Mouse (Mus musculus) cerebellum, postnatal 25 days (tissue): ENCODE data around the gene Dlk1.
"Not testable (repeated sequence)": the region's sequence is repeated elsewhere in the genome, so short reads cannot be mapped to it uniquely, and the experiment has no call there.

ENCODE experiments used
- DNase-seq, 2 experiments: peaks; one replicate each; pipeline ENCODE4 v3.0.0; 2021; ENCODE audit warnings: mixed read lengths in 2 of 2

Dlk1 gene

GRCm38 (mm10) chr12:109441366-109441765, 11.3 kb upstream of the Dlk1 start:
- no peak for DNase-seq

DNA sequence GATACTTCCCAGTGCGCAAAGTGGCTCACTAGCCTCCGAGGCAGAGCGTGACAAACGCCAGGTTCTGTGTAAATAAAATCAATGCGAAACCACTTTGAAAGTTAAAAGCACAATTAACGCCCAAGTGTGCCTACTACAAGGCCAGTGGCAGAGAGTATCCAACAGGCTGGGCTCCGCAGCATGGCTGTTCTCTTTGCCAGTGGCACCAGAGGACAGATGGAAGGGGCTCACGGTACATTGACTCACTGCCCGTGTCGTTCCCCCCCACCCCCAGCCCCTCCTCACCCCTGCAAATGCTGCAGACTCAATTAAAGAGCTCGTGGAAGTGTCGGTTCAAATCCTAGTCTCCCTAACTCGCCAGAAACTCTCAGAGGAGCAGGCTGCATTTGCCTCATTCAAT, 10.5 kb upstream of the Dlk1 start:
- no peak for DNase-seq

DNA sequence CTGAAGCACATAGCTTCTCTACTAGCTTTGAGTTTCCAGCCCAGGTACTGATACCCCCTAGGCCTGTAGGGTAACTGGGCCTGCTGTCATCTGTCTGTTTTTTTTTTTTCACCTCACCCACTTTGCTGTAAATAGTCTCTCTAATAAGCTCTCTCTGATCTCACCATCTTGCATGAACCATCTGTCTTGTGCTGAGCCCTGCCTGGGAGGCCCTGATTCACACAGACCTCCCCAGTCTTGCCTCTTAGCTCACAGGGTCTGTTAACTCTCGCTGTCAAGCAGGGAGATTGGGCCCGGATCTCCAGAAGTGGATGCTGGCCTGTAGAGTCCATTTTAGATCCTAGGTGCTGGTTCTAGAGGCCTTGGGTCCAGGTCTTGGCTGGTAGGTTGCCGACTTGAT, 9.3 kb upstream of the Dlk1 start:
- no peak for DNase-seq

DNA sequence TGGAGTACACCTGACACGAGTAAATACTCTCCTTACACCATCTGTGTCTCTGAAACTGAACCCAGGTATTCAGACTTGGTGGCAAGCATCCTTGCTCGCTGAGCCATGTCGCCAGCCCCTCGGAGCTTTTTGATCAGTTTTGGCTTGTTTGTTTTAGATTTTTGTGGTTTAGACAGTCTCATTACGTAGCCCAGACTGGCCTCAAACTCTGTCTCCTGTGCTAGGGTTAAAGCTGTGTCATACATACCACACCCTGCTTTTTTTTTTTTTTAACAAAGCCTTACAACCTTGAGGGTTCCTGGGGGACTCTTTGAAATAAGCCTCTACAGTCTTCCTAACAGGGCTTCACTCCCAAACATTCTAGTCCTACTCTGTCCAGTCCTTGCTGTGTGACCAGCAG, 7.6 kb upstream of the Dlk1 start:
- DNase-seq, result no peak

- DNase-seq, result peak in 1 of 2 experiments; percentile 35
Observed at GRCm38 (mm10) chr12:109445499-109446235, 7.0 kb upstream of the Dlk1 start.

DNA sequence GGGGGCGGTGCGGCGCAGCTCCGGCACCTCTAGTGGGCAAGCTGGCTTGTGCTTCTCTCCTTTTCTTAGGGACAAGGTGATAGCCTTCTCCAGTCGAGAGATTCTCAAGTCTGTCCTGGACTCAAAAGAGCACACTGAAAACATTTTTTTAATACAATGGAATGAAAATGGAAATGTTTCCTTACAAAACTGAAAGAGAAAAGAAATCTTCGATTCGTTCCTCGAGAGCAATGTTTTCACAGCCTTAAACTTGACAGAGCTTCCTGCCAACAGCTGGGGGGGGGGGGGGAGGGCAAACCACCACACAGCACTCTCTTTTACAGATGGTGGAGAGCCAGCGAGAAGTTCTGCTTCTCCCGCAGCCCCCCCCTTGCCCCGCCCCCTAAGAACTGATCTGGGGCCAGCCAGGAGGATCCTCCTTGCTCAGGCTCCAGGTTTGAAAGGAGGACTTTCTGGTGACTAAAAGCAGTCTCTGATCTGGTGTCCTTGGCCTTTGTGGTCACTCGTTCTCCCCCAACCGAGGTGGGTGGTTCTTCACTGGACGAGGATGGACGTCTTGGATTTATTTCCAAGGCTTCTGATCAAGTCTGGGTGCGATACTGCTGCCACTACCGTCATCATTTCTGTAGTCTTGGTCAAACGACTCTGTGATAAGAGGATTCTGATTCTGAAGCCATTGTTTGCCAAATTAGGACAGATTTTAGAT, 6.2 kb upstream of the Dlk1 start:
- no peak for DNase-seq

DNA sequence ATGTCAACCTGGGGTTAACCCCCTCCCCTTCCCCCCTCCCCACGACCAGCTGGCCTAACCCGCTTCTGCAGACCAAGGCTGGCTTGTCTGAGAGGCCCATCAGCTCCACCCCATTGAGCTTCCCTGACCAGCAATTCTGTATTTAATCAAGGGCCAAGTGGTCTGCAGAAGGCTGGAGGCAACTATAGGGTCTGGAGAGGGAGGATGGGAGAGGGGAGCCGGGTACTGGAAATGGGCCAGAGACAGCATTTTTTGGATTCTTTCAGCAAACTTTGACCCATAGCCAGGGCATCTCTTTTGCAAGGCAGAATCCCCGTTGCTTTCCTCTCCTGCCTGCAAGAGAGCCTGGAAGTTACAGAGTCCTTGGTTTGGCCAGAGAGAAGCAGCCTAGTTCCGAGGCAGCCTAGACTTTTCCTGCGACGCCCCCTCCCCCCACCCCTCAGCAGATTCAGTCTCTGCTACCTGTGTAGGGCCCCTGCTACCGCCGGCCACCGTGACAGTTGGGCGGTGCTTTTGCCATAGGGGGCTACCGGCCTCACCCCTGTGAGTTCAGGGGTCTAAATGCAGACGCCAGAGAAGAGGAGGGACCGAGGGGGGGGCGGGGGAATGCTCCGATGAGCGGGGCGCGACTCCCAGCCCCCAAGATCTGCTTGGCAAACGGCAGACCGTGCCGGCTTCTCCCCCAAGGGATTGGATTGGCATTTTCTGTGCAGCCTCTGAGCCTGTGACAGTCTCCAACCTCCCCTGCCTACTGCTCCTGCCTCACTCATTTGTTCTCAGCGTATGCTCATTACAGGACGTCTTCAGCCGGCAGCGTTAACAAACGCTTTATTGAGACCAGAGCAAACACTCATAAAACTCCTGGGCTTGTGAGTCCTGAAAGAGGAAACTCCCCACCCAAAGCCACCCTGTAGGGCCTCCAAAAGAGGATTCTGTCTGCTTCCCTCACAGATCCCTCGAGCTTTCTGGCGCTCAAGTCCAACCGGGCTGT, 2.9 kb upstream of the Dlk1 start:
- DNase-seq, result no peak

DNA sequence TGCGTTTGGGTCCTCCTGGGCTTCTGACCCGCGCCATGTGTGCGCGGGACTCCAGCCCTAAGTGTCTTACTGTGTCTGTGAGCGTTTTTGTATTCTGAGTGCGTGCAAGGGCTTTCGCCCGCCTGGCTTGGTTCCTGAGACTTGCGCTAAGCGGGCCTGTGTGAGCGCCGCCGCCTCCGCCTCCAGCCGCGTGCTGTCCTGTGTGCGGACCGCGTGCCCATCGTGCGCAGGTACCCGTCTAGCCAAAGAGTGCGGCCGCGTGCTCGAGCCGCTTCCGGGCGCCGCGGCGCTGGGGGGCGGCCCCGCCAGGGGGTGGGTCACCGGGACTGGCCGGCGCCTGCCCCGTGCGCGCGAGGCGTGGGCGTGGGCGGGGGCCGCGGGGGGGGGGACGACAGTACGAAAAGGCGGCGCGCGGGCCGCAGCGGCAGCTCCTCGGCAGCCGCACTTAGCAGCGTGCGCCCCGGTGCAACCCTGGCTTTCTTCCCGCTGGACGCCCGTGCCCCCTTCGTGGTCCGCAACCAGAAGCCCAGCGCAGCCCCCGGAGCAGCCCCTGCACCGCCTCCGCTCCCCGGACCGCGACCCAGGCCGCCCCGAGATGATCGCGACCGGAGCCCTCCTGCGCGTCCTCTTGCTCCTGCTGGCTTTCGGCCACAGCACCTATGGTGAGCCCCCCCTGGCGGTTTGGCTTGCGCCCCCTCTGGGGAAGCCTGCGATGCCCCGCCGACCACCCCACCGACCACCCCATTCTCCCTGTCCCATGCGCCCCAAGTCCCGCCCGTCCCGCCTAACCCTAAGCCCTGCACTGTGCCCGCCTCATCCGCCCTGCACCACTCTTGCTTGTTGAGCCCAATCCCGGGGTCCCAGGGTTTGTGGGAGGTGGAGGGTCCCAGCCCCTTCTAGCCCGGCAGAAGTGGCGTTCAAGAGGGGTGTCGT, 708 bp downstream of the Dlk1 start:
- no peak for DNase-seq

DNA sequence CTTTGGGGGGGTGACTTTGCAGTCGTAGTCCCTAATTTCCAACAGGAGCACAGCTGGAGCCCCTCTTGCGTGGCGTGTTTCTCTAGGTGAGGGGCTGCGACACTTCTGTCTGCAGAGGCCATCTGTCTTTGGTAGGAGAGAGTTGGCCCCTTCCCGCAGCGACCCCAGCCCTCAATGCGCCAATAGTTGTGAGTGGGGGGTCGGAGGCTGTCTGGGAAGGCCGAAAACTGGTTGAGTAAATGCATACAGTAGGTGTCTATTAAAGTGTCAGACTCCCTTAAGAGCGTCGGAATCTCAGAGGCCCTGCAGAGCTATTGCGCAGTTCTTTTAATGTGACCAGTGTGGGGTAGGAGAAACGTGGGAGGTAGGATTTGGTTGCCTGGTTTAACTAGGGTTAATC, 1.5 kb downstream of the Dlk1 start:
- no peak for DNase-seq

DNA sequence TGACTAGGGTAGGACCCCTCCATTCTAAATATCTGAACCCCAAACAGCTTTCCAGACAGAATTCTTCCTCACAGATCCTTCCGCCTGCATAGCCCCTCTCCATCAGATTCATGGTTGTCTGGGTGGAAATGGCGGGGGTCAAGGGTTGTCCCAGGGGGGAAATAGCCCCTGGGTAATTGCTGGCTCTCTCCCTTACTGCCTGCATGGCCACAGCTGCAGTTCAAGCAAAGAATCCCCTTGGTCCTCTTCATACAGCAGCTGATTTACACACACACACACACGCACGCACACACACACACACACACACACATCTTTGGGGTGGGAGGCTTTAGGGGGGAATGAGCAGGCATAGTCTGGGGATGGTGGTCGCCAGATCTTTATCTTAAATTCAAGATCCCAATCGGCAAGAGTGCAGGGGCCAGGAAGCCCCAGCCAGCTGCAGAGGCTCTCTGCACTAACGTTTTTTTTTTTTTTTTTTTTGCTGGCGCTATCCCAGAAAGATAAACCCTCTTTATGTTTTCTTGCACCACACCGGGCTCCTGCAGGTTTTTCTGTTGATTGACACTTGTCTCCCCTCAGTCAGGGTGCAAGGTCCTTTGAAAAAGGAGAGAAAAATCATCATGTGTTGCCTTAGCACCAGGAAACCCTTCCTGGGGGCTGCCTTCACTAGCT, 4.0 kb downstream of the Dlk1 start:
- no peak for DNase-seq

GRCm38 (mm10) chr12:109457836-109458235, 5.2 kb downstream of the Dlk1 start:
- no peak for DNase-seq

- no peak for DNase-seq
Observed at GRCm38 (mm10) chr12:109458896-109459295, 6.3 kb downstream of the Dlk1 start.

- DNase-seq, result no peak
Observed at GRCm38 (mm10) chr12:109459481-109460401, 7.1 kb downstream of the Dlk1 start.

- DNase-seq, result no peak
Observed at GRCm38 (mm10) chr12:109462594-109462993, 10.0 kb downstream of the Dlk1 start.

DNA sequence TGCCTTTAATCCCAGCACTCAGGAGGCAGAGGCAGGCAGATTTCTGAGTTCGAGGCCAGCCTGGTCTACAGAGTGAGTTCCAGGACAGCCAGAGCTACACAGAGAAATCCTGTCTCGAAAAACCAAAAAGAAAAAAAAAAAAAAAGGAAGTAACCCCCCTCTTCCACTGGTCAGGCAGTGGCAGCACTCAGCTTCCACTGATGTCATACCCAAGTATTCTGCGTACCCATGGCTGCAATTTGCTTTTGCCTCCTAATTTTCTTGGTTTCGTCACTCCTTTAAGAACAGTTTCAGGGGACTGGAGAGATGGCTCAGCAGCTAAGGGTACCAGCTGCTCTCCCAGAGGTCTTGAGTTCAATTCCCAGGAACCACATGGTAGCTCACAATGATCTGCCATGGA, 14.8 kb downstream of the Dlk1 start:
- not testable (repeated sequence) for DNase-seq

- no peak for DNase-seq
Observed at GRCm38 (mm10) chr12:109469793-109470192, 17.2 kb downstream of the Dlk1 start.

GRCm38 (mm10) chr12:109472627-109473026, 20.0 kb downstream of the Dlk1 start:
- DNase-seq, result no peak

DNA sequence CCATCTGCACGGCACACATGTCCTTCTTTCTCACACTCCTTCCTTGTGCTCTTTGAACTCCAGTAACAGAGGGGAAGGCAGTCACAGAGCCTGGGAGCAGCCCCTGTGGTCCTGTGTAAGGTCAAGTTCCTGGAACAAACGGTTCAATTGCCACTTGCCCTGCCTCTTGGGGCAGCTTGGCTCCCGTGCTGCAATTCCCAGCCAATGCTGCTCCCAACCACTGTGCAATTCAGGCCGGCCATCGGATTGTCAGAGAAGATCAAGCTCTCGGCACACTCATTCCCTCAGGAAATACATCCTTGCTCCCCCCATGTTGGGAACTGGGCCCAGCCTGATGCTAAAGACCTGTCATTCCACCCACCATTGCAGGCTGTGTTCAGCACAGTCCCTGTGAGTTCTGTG, 21.0 kb downstream of the Dlk1 start:
- no peak for DNase-seq

DNA sequence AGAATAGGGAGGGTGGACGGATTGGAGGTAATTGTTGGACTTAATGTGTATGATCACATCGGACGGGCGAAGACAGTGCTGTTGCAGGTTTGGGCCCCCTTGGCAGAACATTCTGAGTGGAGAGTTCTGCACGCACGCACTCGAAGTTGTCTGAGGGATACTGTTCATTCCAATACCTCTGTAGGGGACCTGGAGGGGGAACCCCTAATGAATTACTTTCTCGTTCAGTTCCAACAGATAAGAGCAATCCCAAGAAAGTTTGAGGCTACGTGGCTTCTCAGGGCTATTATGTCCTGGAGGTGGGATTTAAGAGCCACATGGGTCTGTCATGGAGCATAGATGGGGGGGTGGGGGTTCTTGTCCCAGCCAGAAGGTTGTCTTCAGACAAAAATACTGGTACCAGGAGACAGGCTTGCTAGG, 21.6 kb downstream of the Dlk1 start:
- no peak for DNase-seq

GRCm38 (mm10) chr12:109475501-109475900, 22.9 kb downstream of the Dlk1 start:
- no peak for DNase-seq
